Mouse (Mus musculus) heart, adult 2 months (tissue): Measurements from ENCODE around the gene Krtap2-4.

Source experiments
- CTCF ChIP-seq: fragments of 200-600 bp; IDR thresholded peaks from 2 replicates; pipeline ENCODE4 v1.8.1; 2022; ENCODE audit warnings: antibody characterized with exemption, mild to moderate bottlenecking, moderate library complexity
- EP300 ChIP-seq: fragments of 200-500 bp; IDR thresholded peaks from 2 replicates; pipeline ENCODE4 v1.6.1; 2011; ENCODE audit warnings: low read depth, low read length, control low read depth; ENCODE audit not compliant: insufficient read depth
- POLR2A ChIP-seq: fragments of 200-500 bp; IDR thresholded peaks from 2 replicates; pipeline ENCODE4 v1.6.1; 2011; ENCODE audit warnings: mild to moderate bottlenecking, low read depth, low read length, control low read depth; ENCODE audit not compliant: insufficient read depth

GRCm38 (mm10) chr11:99659256-99659655 is 44.6 kb upstream of the Krtap2-4 start:
- TF ChIP-seq POLR2A (no peak), EP300 (no peak), CTCF (no peak)
